Mouse (Mus musculus) G1E (cell line): ENCODE results near the gene Filip1. TPM values are rescaled to one million over a fixed set of nuclear protein-coding genes. Genes with fewer than 3 reads are reported as not detected.

Source experiments
- ATAC-seq: 2 replicates; pipeline ENCODE4 v1.8.0; 2016; ENCODE audit warnings: mild to moderate bottlenecking; ENCODE audit not compliant: insufficient number of reproducible peaks, poor library complexity, low FRiP score, severe bottlenecking; ENCODE audit errors: extremely low read depth
- DNase-seq: peaks from one replicate; pipeline ENCODE4 v3.0.0; 2012; ENCODE audit warnings: low spot score
- H3K27me3 ChIP-seq: 2 replicates; pipeline ENCODE4 v1.6.1; 2012; ENCODE audit warnings: mild to moderate bottlenecking, low read length, inconsistent platforms; ENCODE audit not compliant: insufficient read depth
- H3K36me3 ChIP-seq: replicated peaks from 2 replicates; pipeline ENCODE3; 2012; ENCODE audit warnings: mild to moderate bottlenecking, inconsistent platforms
- H3K4me1 ChIP-seq: 2 replicates; pipeline ENCODE4 v1.6.1; 2012; ENCODE audit warnings: low read depth, low read length, inconsistent platforms, mixed read lengths; ENCODE audit not compliant: insufficient read depth
- H3K4me3 ChIP-seq: 2 replicates; pipeline ENCODE4 v1.5.1; 2012; ENCODE audit warnings: low read depth, mild to moderate bottlenecking, inconsistent platforms, low read length, moderate library complexity, mixed read lengths
- H3K9me3 ChIP-seq: replicated peaks from 2 replicates; pipeline ENCODE4 v1.6.1; 2012; ENCODE audit warnings: inconsistent platforms
- CTCF ChIP-seq: IDR thresholded peaks from 2 replicates; pipeline ENCODE4 v1.5.1; 2012; ENCODE audit warnings: low read depth, low read length, inconsistent platforms, mixed read lengths
- GATA1 ChIP-seq: IDR thresholded peaks from 2 replicates; pipeline ENCODE4 v1.6.1; 2012; ENCODE audit warnings: borderline replicate concordance, low read length, inconsistent platforms, mixed read lengths
- GATA2 ChIP-seq: IDR thresholded peaks from 2 replicates; pipeline ENCODE4 v1.6.1; 2012; ENCODE audit warnings: low read depth, low read length, inconsistent platforms, borderline replicate concordance
- POLR2AphosphoS5 ChIP-seq: IDR thresholded peaks from 2 replicates; pipeline ENCODE4 v1.6.1; 2012; ENCODE audit warnings: low read depth, low read length, inconsistent platforms; ENCODE audit not compliant: insufficient replicate concordance
- TAL1 ChIP-seq: conservative IDR thresholded peaks from 2 replicates; pipeline ENCODE4 v1.6.1; 2012; ENCODE audit warnings: low read depth, low read length, inconsistent platforms, mixed read lengths
- polyA plus RNA-seq: library from polyadenylated mRNA; stranded (reverse); fragments of >175 nt; gene quantifications from 2 replicates; pipeline ENCODE4 v1.2.3, GENCODE M21; 2012
- total RNA-seq, 2 experiments: library from RNA; stranded (forward) in 1 of 2; stranded (reverse) in 1 of 2; fragments of 200-1000 nt in 1 of 2; fragments of >200 nt in 1 of 2; fragmentation: Nextera tagmentation in 1 of 2; gene quantifications; 2 replicates each; pipeline ENCODE4 v1.2.3; 2014 to 2017

The Filip1 gene
- total and polyA plus RNA-seq, 3 experiments = 0.11 TPM; not detected in 2

- no peaks in the 10 kb centered on the region for H3K9me3 ChIP-seq
- H3K27me3 ChIP-seq = peaks cover 29% of the 10 kb centered on the region
- DNase-seq (no peak), ATAC-seq (no peak)
- H3K4me1 ChIP-seq = peaks cover 4% of the 10 kb centered on the region
- H3K4me3 ChIP-seq = no peak overlapping the region
- no peaks in the 10 kb centered on the region for H3K36me3 ChIP-seq
- TF ChIP-seq GATA1 (no peak), TAL1 (no peak), GATA2 (no peak), CTCF (no peak), POLR2AphosphoS5 (no peak)
Observed at GRCm38 (mm10) chr9:79966711-79967487, 45.8 kb downstream of the Filip1 start.

GRCm38 (mm10) chr9:79965600-79966392 lies 46.9 kb downstream of the Filip1 start:
- H3K9me3 ChIP-seq = no peaks in the 10 kb centered on the region
- ATAC-seq (no peak), DNase-seq (no peak)
- H3K4me1 ChIP-seq = peaks cover 6% of the 10 kb centered on the region
- TF ChIP-seq TAL1 = no peak
- no peak for TF ChIP-seq POLR2AphosphoS5
- TF ChIP-seq GATA2 = no peak
- no peak for TF ChIP-seq CTCF
- TF ChIP-seq GATA1 = no peak
- H3K36me3 ChIP-seq = no peaks in the 10 kb centered on the region
- H3K27me3 ChIP-seq = peaks cover 35% of the 10 kb centered on the region
- no peak overlapping the region for H3K4me3 ChIP-seq

DNA sequence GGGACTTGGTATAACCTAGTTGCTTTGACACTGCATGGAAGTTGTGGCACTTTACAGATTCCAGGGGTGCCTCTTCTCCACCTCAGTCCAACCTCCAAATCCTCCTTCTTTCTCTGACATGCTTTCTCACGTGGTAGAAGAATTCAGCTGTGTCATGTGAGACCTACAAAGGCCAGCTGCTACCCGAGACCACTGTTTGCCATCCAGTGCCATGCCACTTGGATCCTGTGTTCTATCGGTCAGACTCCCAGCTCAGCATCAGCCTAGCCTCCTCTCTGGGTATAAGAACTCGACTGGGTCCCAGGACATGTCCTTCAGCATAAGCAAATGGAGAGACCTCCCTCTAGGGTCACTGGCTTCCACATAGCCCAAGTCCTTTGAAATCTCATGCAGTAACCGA lies 47.6 kb downstream of the Filip1 start:
- Histone ChIP-seq H3K27me3 (peaks cover 31% of the 10 kb centered on the region), H3K4me1 (peaks cover 3% of the 10 kb centered on the region), H3K4me3 (no peak overlapping the region), H3K36me3 (no peaks in the 10 kb centered on the region), H3K9me3 (no peaks in the 10 kb centered on the region)
- DNase-seq (no peak), ATAC-seq (no peak)
- TF ChIP-seq GATA2 = no peak

DNA sequence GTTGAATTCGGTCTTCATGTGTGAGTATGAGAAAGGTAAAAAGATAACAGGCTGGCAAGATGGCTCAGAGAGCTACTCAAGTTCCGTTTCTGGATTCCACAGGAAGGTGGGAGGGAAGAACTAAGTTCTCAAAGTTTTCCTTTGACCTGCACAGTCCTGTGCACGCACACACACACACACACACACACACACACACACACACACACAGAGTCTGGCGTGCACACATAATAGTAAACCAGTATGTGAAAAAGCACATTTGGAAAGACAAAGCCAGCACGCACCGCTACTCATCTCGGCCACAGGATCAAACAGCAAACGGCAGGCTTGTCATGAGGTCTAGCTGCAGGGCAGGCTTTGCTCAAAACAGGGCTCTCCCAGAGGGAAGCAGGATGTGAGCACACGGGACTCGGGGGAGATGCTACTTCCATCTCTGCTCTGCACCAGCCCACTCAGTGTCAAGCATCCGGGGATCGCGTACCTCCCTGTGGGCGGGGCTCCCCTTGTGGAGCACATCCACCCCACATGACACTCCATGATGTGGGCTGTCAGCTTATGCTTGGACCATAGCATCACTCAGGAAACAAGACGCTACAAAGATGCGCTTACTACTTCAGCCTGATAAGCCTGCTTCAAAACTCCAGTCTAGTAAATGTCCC lies 50.9 kb downstream of the Filip1 start:
- DNase-seq (no peak), ATAC-seq (no peak)
- no peak overlapping the region for H3K4me3 ChIP-seq
- peaks cover 17% of the 10 kb centered on the region for H3K27me3 ChIP-seq
- no peak for TF ChIP-seq GATA1
- TF ChIP-seq GATA2 = no peak
- no peak for TF ChIP-seq POLR2AphosphoS5
- no peak for TF ChIP-seq CTCF
- TF ChIP-seq TAL1 = no peak
- H3K36me3 ChIP-seq = no peaks in the 10 kb centered on the region
- no peaks in the 10 kb centered on the region for H3K9me3 ChIP-seq
- peaks cover 12% of the 10 kb centered on the region for H3K4me1 ChIP-seq

DNA sequence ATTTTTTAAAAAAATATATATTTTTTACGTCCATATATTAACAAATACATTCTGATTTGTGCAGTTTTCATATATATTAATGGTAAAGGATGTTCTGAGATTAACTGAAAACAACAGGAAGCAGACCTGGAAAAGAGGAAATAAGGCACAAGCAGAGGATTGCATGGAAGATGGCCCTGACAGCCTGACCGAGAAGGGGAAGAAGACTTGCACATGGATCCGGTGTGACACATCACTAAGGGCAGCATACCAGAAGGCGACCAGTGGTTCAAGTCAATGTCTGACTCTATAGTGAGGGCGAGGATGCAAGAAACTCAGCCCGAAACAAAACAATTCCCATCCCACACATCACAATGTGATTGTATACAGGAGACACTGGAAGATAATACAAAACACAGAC lies 52.2 kb downstream of the Filip1 start:
- DNase-seq = no peak
- no peaks in the 10 kb centered on the region for H3K36me3 ChIP-seq
- peaks cover 12% of the 10 kb centered on the region for H3K4me1 ChIP-seq
- no peak overlapping the region for H3K4me3 ChIP-seq
- peaks cover 15% of the 10 kb centered on the region for H3K27me3 ChIP-seq
- TF ChIP-seq GATA2 = no peak
- no peak for TF ChIP-seq POLR2AphosphoS5
- no peak for TF ChIP-seq GATA1
- no peak for TF ChIP-seq CTCF
- no peak for TF ChIP-seq TAL1
- ATAC-seq = no peak
- no peaks in the 10 kb centered on the region for H3K9me3 ChIP-seq

GRCm38 (mm10) chr9:79958395-79958794 lies 54.3 kb downstream of the Filip1 start:
- DNase-seq = no peak
- Histone ChIP-seq H3K9me3 (no peaks in the 10 kb centered on the region), H3K36me3 (no peaks in the 10 kb centered on the region), H3K27me3 (peaks cover 7% of the 10 kb centered on the region; the same call in 1 of the 2 replicates), H3K4me3 (no peak overlapping the region), H3K4me1 (peaks cover 12% of the 10 kb centered on the region)
- no peak for TF ChIP-seq TAL1
- no peak for TF ChIP-seq CTCF
- TF ChIP-seq POLR2AphosphoS5 = no peak
- no peak for TF ChIP-seq GATA1
- no peak for TF ChIP-seq GATA2
- no peak for ATAC-seq
